Mouse (Mus musculus) right cerebral cortex, adult 18-20 months (tissue): ENCODE measurements around the gene Mpc2.

ENCODE experiments used
- DNase-seq: peaks from one replicate; pipeline ENCODE4 v3.0.0; 2022; ENCODE audit warnings: mixed read lengths

The Mpc2 gene

GRCm38 (mm10) chr1:165460360-165460800, at the start of gene Mpc2, which contains the start of gene Dcaf6:
Gene Mpc2 (plus strand): TSS chr1:165460637.
Gene Dcaf6 (minus strand): TSS chr1:165460475.
- peak; percentile 99 for DNase-seq

GRCm38 (mm10) chr1:165421357-165421915, 39.0 kb upstream of the Mpc2 start:
- no peak for DNase-seq

GRCm38 (mm10) chr1:165426254-165426653, 34.2 kb upstream of the Mpc2 start:
- no peak for DNase-seq

GRCm38 (mm10) chr1:165432883-165433282, 27.6 kb upstream of the Mpc2 start:
- DNase-seq, result no peak

- DNase-seq, result no peak
Observed at GRCm38 (mm10) chr1:165438289-165439021, 22.0 kb upstream of the Mpc2 start.

- no peak for DNase-seq
Observed at GRCm38 (mm10) chr1:165440788-165441187, 19.6 kb upstream of the Mpc2 start.

- DNase-seq, result no peak
Observed at GRCm38 (mm10) chr1:165441201-165441600, 19.2 kb upstream of the Mpc2 start.

- no peak for DNase-seq
Observed at GRCm38 (mm10) chr1:165441719-165442118, 18.7 kb upstream of the Mpc2 start.

GRCm38 (mm10) chr1:165459041-165459502, 1.4 kb upstream of the Mpc2 start:
- DNase-seq, result no peak

GRCm38 (mm10) chr1:165459503-165460181, 795 bp upstream of the Mpc2 start:
- peak; percentile 55 for DNase-seq

GRCm38 (mm10) chr1:165460801-165461377, 452 bp downstream of the Mpc2 start:
- DNase-seq, result peak; percentile 100

GRCm38 (mm10) chr1:165461681-165462080, 1.2 kb downstream of the Mpc2 start:
- DNase-seq, result no peak

- DNase-seq, result no peak
Observed at GRCm38 (mm10) chr1:165462861-165463260, 2.4 kb downstream of the Mpc2 start.

GRCm38 (mm10) chr1:165464574-165464973, 4.1 kb downstream of the Mpc2 start:
- no peak for DNase-seq

- DNase-seq, result no peak
Observed at GRCm38 (mm10) chr1:165468971-165469370, 8.5 kb downstream of the Mpc2 start.

GRCm38 (mm10) chr1:165469717-165470116, 9.3 kb downstream of the Mpc2 start:
- no peak for DNase-seq

GRCm38 (mm10) chr1:165471490-165471889, 11.1 kb downstream of the Mpc2 start:
- DNase-seq, result no peak

- DNase-seq, result no peak
Observed at GRCm38 (mm10) chr1:165484688-165485233, 24.3 kb downstream of the Mpc2 start, which contains the start of gene Adcy10. Gene Adcy10 (plus strand): TSS chr1:165485183.

GRCm38 (mm10) chr1:165486108-165486507, 25.7 kb downstream of the Mpc2 start:
- DNase-seq, result no peak

GRCm38 (mm10) chr1:165489197-165489596, 28.8 kb downstream of the Mpc2 start:
- DNase-seq, result no peak

GRCm38 (mm10) chr1:165498856-165499255, 38.4 kb downstream of the Mpc2 start:
- no peak for DNase-seq

- DNase-seq, result no peak
Observed at GRCm38 (mm10) chr1:165503307-165504024, 43.0 kb downstream of the Mpc2 start.
